Mouse (Mus musculus) cerebellum, adult (tissue): ENCODE results near the gene Ntng1.

Experiments
- ATAC-seq: cut with Nextera tagmentation; 2 replicates; pipeline ENCODE4 v1.9.2; 2017; ENCODE audit warnings: mild to moderate bottlenecking, moderate library complexity, mixed read lengths; ENCODE audit not compliant: insufficient number of reproducible peaks, low FRiP score, low TSS enrichment

Gene Ntng1

DNA sequence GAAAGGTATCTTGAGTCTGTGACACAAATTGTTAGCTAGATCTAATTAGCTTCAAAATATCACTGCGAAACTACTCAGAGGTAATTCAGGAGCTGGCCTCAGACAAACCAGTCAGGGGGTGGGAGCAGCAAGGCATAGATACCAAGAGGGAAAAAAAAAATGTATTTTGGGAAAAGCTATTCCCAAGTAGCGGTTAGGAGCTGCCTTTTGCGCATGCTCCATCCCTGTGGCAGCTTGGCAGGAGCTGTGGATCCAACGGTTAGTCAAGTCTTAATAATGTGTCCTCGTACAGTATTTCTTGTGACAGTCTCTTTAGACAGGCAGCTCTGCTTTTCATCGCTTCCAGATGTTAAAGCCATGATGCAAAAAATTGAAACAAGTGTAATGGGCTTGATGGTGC is 87.9 kb downstream of the Ntng1 start:
- no peak for ATAC-seq

DNA sequence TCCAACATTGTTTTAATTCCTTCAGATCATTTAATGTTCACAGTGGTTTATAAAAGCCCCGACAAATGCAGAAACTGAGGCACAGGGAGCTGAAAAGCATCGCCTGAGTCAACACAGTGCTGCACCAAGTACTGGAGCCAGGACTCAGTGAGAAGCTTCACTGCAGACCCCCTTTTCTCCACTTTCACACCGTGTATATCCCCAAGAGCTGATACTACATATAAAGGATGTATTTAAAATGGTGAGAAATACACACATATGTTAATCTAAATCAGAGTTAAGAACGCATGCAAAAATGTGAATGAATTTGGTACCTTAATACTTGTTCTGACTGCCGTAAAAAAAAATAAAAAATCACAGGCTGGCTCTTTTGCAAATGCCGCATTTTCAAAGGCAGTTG is 88.4 kb downstream of the Ntng1 start:
- ATAC-seq = no peak

DNA sequence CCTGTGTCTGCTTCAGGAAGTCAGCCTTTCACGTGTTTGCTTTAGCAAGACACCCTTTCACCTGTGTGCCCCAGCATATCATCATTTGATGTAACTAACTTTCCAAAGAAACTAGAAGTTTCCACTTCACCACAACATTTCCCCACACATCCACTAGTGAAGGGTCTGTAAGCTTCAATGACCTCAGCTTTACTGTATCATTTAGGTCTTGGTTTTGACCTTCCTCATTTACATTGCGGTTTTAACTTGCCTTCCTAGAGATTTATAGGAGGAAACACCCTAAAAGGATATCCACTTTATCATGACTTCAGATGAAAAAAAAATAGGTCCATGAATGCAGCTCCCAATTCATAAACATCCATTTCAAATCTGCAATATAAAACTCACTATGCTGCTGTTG is 89.7 kb downstream of the Ntng1 start:
- ATAC-seq = no peak

DNA sequence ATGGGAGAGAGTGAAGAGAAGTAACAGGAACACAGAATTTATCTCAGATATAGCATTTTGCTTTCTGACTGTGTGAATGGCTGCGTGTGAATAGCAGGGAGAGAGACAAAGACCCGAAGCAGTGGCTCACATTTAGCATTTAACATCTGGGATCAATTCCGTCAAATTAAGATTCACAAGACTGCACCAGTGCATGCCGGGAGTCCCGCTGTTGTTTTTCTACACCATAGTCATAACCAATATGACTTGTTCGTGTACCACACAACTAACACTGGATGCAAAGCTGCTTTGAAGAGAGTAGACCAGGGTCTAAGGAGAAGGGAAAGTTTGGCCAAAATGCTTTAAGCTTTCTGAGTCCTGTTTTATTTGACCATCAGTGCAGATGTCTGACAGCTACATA is 95.7 kb downstream of the Ntng1 start:
- no peak for ATAC-seq

DNA sequence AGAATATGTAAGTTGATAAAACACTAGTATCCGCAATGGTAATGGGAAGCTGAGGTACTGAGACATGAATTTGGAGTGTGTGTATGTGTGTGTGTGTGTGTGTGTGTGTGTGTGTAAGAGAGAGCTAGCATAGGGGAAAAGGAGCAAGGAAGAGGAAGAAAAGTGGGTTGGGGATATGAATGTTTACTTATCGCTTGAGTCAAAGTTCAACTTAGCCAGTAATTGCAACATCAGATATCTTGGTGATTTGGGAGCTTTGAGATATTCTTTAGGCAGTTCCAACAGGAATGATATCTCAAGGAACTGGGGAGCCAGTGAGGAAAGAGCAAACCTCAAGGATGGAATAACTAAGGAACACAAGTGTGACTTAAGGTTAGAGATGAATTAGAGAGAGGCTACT is 97.1 kb downstream of the Ntng1 start:
- ATAC-seq = no peak

DNA sequence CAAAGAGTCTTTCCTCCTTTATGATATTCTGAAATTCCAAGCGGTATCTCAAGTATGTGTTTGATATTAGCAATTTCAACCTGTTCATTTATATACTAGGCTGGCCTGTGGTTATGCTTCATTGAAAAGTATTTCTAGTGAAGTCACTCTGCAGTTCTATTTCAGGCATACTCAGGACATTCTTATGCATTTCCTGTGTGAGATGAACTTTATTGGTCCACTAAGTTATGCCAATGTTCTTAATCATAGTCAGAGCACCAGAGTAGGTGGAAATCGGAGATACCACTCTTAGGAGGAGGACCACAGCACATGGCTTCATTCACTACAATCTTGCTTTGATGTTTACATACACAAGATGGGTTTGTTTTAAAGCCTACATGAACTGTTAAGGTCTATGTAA is 99.6 kb downstream of the Ntng1 start:
- ATAC-seq = no peak

DNA sequence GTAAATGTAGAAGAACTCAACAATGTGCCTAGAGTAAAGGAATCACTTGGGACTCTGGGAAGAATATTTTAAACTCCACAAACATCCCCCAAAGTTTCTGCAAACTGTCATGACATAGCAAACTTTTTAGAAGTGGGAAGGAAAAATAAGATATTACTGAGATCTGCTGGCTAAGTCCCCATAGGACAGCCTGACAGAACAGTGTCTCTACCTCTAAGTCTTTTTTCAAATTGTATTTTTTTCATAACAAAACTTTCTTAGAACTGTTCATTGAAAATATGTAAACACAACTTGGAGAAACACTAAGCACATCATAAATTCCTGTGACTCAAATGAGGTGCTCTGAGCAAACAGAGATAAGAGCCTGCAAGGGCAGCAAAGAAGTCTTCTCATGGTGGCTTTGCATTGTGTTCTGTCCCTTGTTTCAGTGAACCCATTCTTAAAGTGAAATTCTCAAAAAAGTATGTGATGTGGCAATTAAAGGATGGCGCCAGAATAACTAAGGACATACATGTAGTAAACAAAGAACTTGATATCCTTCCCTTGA is 100.1 kb downstream of the Ntng1 start:
- ATAC-seq = no peak

DNA sequence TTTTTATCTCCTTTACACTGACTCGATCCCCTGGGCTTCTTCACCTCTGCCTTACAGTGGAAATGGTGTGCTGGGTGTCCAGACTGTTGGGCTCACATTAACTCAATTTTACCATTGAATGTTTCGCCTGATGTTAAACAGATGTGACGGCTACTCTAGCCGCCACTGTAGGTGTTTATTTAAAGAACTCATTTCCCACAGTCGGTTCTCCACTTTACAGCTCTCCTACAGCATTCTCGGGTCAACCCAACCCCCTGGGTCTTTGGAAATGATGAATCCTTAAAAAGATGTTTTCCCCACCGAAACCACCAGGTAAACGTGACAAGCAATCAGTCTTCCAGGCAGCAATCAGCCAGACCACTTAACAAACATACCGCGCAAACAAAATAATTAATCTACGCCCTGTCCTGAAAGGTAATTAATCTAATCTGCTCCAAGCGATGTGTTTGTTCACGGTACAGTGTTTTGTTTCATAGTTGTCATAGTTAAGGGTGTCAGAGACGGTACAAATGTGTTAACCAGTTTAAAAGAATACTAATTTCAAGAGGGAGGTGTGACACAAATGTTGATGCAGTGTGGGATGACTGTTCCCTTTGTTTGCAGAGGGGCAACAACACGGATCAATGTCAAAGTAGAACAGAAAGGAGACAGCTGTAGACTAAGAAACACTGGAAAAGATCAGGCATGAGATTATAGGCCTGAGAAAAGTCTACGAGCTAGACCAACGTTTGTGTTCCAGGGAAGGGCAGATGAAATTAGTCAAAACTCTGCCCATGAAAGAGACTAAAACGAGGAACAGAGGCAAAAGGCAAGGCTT is 120.8 kb downstream of the Ntng1 start:
- no peak for ATAC-seq

DNA sequence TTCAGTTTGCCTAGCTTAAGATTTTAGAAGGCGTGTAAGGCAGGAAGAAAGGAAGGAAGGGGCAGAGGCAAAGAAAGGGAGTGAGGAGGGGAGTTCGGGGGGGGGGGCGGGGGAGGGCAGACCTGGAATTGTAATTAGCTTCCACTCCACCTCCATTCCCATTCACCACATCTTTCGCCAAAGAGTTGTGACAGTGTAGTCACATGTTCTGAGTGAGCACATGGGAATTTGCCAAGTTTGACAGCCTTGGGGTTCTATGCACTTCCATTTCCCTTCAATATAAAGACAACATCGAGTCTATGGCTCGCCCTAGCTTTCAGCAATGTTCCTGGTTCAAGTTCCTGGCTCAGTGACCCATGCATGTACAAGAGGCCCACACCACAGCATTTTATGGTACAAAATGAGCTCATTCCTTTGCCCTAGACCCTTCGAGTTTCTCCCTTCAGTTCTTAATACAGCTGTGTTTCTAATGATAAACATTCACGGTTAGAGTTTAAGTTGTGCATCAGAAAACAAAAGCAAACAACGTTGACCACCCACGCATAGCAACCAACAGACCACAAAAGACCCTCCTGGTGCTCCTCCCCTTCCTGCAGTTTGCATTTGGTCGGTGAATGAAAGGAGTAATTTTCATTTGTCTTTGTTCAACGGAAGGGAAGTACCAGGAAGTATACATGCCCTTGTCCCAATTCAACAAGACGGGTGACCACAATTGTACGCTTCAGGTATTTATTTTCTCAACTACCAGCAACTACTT is 132.8 kb downstream of the Ntng1 start:
- ATAC-seq = no peak

DNA sequence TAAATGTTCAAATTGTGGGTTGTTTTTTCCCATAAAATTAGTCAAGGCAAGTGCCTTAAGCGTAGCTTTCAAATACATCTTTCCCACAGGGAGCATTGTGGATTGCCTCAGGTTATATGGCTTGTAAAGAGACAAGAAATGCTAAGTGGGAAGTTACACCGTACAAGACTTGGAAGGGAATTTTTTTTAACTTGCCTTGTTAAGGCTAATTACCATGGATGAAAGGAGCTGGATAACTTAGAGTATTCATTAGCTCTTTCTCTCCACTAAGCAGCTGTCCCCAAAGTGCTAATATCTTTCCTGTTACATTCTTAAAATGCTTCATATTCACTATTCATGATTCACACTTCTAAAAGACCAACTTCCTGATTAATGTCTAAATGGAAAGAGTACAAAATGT is 133.4 kb downstream of the Ntng1 start:
- ATAC-seq = no peak

DNA sequence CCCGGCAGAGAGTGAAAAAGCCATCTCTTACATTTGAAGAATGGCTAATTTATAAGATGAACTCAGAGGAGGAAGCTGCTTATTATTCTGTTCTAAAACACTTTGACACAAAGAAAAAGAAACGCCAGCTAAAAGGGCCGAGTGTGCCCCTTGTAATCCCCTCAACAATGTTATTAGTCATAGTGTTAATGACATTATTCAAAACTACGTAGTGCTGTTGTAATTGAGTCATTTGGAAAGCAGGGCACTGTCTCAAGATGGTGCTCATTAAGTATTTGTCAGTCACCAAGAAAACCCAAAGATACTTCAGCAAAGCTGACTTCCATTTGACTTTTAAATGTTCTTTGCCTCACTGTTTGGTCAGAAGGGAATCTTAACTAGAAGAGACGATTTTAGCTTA is 143.5 kb downstream of the Ntng1 start:
- ATAC-seq = no peak

DNA sequence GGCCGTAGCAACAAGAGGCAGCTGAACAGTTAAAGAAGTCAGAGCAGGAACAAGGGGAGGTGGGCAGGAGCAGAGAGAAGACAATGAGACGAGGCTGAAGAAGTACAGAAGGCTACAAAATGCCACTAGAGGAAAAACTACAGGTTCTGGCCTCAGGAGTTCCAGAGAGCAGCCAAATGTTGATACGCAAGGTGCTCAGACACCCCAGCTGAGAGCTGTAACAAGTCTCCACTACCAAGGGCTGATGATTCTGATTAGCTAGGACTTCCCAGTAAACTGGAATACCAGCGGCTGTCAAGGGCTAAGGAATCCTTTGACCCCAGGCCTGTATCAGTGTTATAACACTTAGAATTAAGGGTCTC is 148.2 kb downstream of the Ntng1 start:
- ATAC-seq = peak; percentile 13; the same call in 1 of the 2 replicates

DNA sequence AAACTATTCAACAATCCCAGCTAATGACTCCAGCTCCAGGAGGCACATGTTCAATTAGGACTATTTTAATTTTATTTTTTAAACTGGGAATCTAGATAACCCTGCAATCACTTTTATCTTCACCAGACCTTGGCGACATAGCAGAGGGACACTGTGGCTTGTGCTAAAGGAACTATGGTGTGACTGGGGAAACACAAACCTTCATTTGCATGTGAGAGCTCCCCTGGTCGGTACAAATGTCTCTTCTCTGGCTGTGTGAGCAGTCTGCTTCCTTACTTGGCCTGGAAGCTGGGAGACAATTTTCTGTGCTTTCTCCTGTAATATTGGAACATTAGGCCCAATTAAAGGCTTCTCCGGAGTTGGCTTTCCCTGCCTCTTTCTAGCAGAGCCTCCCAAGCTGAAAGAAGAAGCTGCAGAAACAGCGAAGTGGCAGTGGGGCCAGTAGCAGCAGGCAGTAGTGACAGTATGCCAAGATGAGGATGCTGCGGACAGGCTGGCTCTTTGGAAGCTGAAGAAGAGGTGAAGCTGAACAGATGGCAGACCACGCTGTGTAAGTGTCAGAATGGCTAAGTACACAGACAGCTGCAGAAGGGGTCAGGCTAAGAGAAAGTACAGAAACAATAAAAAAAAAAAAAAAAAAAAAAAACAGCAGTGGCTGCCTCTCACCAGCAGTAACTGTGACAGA is 148.7 kb downstream of the Ntng1 start:
- ATAC-seq = peak; percentile 96

DNA sequence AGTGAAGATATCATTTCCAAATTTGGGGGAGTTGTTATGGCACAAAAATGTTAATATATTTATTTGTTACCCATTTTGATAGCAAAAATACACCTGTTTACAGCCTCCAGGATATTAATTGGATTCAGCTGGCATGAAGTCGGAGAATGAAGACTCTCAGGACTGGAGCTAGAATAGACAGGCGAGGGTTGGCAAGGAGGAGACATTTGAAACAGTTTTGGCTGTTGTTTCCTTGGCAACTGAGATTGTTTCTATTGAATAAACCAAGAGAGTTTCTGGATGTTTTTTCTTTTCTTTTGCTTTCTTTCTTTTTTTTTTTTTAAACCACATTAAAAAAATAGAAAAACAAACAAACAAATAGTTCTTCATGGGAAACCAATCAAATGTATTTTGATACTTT is 159.7 kb downstream of the Ntng1 start:
- no peak; the same call in 1 of the 2 replicates for ATAC-seq

DNA sequence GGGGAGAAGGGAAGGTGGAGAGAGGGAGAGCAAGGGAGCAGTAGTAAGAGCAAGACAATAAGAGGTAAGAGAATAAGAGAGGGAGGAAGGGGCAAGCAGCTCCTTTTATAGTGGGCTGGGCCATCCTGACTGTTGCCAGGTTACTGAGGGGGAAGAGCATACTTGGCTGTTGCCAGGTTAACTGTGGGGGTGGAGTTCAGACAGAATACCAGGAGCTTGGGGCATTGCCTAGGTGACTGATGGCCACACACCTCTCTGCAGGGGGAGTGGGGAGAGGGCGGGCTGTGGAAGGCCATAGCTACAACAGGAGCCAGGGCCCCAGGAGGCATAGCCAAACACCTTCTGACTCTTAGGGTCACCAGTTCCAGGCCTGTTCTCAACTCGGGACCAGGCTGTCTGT is 166.2 kb downstream of the Ntng1 start:
- ATAC-seq = 0 out of 2 replicates have a peak, but pooled peaks have one; percentile 49

DNA sequence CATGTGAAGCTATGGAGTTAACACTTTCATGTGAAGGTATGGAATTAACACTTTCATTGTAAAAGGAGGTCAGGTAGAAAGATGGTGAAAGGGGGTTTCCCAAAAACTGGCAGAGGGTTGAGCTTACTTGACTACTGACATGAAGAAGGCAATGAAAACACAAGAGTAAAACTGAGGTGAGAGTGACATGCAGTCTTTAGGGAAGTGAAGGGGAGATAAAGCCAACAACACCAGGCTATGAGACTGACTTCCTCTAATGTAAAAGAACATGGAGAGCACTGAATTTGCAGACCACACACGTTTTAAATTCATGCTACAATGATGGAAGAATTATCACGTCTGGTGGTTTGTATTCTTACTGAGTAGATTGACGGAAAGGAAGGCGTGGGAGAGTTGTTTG is 168.7 kb downstream of the Ntng1 start:
- ATAC-seq = no peak

DNA sequence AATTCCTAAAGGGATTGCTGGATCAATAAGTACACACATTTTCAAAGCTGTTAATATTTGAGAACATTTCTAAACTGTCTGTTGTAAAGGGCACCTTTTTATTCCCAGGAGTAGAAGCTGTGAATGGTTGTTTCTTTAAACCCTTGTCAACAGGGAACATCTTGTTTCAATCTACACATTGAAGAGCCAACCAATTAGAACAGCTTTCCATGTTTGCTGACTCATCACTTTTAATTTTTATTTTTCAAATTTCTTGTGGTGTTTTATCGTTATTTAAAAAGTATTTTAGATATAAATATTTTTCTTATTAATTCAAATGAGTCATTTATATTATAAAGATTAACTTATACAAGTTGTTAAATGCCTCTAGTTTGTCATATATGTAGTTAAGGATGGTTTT is 172.3 kb downstream of the Ntng1 start:
- no peak for ATAC-seq

DNA sequence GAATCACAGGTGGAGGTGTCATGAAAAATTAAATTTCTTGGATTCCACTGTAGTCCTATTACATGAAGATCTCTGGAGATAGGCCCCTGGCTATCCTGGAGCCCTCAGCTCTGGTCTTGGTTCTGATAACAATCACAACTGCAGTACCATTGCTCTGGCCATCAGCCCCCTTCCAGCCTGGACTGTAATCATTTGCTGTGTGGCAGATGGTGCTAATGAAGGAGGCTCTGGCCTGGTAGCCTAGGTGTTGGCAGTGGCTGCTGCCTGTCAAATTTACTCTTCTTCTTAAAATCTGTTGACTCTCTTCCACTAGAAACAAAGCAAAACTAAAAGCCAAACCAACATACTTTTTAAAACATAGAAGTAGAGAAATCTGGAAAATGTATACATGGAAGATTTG is 173.6 kb downstream of the Ntng1 start:
- ATAC-seq = peak; percentile 93

DNA sequence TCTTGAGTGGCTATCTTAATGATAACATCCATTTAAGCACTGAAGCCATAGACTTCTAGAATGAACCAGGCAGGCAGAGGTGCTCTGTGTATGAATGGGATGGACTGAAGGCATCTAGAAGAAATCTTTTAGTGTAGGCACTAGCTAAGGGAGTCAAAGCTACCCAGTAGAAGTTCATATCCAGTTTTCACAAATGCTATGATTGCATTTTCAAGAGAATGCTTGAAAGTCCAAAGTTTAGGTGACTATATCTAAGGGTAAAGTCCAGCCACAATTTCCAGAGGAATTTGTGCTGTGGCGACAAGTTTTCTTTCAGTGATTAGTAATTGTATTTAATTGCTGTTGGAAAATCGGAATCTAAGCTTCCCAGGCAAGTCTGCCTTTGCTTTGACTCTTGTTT is 181.2 kb downstream of the Ntng1 start:
- no peak for ATAC-seq

DNA sequence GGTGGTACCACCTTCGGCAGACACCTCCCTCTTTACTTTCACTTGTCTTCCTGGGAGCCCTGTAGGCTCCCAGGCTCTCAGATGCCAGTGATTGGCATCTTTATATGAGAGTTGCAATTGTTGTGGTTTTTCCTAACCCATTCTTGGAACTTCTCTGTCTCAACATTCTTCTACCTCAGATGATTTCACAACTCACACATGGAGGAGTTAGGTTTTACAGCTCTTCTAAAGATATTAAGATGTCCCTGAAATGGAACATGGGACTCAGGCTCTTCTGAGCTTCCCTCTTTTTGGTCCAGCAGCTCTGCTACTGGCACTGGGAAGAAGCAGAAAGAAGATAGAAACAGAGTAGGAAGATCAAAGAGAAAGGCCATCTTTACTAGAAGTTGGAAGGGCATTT is 200.9 kb downstream of the Ntng1 start:
- no peak for ATAC-seq

DNA sequence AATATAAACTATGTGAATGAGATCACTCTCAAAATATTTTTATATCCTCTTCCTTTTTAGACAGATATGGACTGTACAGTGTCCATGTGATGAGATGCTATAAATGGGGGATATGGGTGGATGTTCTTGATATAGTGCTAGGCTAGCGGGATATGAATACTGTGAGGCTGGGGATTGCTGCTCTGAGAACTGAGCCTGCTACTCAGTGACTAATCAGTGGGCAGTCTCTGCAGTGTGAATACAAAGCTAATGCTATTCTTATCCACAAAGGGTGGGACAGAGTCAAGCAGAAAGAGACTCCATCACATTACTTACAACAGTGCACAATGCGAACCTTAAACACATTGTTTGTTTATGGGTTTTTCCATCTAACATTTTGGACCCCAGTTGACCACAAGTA is 206.2 kb downstream of the Ntng1 start:
- no peak for ATAC-seq
